Mouse (Mus musculus) lung, adult 2 months (tissue): Measurements from ENCODE around the gene Ipo4.

Source experiments
- CTCF ChIP-seq: fragments of 200-500 bp; IDR thresholded peaks from 2 replicates; pipeline ENCODE4 v1.5.1; 2011; ENCODE audit warnings: mild to moderate bottlenecking, low read length, control low read depth; ENCODE audit not compliant: insufficient read depth
- POLR2A ChIP-seq: fragments of 200-500 bp; IDR thresholded peaks from 2 replicates; pipeline ENCODE4 v1.6.1; 2011; ENCODE audit warnings: low read depth, mild to moderate bottlenecking, control low read depth, low read length, borderline replicate concordance; ENCODE audit errors: extremely low read depth

- no peak for TF ChIP-seq CTCF
- TF ChIP-seq POLR2A: no peak
Measured at GRCm38 (mm10) chr14:55677615-55678014, 41.9 kb upstream of the Ipo4 start.
